Mouse (Mus musculus) monocyte, adult 59 days (primary cell): ENCODE data around the gene Sox8. TPM values are rescaled to one million over a fixed set of nuclear protein-coding genes. Genes with fewer than 3 reads are reported as not detected.

Experiments used
- total RNA-seq, 2 experiments: library from RNA; stranded (reverse); gene quantifications; one replicate each; pipeline ENCODE4 v1.2.4; 2023

Gene Sox8
- total RNA-seq: under 1 TPM in 1 of 2 experiments, not detected in 1; 0.18 TPM

DNA sequence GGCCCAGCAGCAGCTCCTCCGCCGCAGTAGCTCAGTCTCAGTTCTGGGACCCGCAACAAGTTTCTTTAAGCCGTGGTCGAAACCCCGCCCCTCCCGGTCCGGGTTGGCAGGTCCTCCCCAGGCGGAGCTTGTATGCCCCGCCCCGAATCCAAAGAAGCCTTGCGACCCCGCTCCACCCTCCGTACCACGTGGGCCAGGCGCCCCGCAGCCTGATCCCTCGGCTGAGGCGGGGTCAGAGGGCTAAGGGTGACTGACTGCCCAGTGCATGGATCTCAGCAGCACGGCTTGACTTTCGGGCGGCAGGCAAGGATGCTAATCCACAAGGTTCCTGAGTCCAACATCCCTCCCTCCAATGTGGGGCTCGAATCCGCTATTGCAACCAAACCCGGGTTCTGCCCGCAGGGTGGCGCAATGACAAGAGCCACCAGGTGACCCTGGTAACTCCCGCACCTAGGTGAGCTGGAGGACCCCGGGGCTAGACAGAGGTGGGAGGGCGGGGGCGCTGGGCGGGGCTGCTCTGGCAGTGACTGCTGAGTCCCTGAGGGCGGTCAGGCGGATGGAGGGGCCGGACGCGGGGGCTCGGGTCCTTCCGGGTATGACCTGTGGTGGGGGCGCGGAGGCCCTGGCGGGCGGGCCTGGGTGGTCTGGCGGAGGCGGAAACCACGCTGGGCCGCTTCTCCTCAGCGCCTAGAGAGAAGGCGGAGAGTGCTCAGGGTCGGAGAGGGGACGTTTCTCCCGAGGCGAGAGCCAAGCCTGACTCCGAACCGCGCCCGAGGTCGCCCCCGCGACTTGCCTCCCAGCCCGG, at the start of gene Sox8:
Gene Sox8, minus strand, starts transcription at position 39 of the 805 bp plus-strand sequence.

DNA sequence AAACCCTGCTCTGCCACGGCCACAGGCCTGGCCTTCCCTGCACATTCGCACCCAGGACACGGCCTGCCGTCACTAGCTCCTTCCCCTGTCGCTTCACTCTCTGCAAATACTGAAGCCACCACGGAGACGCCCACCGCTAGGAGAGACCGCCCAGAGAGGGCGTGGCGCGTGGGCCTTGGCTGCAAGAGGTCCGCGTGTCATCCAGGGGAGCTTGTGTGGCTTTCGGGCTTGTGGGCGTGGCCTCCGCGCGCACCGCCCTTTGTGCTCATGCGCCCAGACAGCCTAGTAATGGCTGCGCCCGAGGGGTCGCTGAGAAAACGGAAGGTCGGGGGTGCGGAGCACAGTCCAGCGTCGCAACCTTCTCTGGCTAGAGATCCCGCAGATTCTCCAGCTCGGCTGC, 8.4 kb upstream of the Sox8 start, which contains the start of gene Lmf1:
Gene Lmf1, plus strand, starts transcription at position 166 of the 400 bp plus-strand sequence.

Other genes with a start within 250 kb of the Sox8 start
- not detected for gene Tpsab1, start 225.1 kb downstream of the Sox8 start, total RNA-seq
- gene Tpsb2, start 204.4 kb downstream of the Sox8 start, total RNA-seq: not detected
- not detected for gene Tpsg1, start 201.4 kb downstream of the Sox8 start, total RNA-seq
- under 1 TPM; 0.08 to 0.43 TPM for gene Cacna1h, start 136.9 kb downstream of the Sox8 start, total RNA-seq
- gene Tekt4, start 116.1 kb downstream of the Sox8 start, total RNA-seq: not detected
- gene Sstr5, start 73.4 kb downstream of the Sox8 start, total RNA-seq: not detected
- gene Lmf1, start 8.4 kb upstream of the Sox8 start, total RNA-seq: 10 to 100 TPM; 38.1 to 41.1 TPM
- gene Gng13, start 146.5 kb upstream of the Sox8 start, total RNA-seq: not detected
- 1 to 10 TPM; 2.6 to 3.9 TPM for gene Chtf18, start 156.7 kb upstream of the Sox8 start, total RNA-seq
- 1 to 10 TPM; 6.6 to 7.9 TPM for gene Rpusd1, start 157.0 kb upstream of the Sox8 start, total RNA-seq
- gene Mslnl, start 165.4 kb upstream of the Sox8 start, total RNA-seq: not detected
- 1 to 10 TPM; 1.2 to 1.3 TPM for gene Msln, start 183.7 kb upstream of the Sox8 start, total RNA-seq
- gene Narfl, start 203.1 kb upstream of the Sox8 start, total RNA-seq: 10 to 100 TPM; 33.1 to 34.7 TPM
- gene Haghl, start 215.0 kb upstream of the Sox8 start, total RNA-seq: 10 to 100 TPM; 21.6 to 21.7 TPM
- not detected for gene Ccdc78, start 215.9 kb upstream of the Sox8 start, total RNA-seq
- 10 to 100 TPM; 33.5 to 35.6 TPM for gene Fam173a, start 222.2 kb upstream of the Sox8 start, total RNA-seq
- gene AC134908.4, start 225.0 kb upstream of the Sox8 start, total RNA-seq: not detected
- gene Metrn, start 226.4 kb upstream of the Sox8 start, total RNA-seq: 1 to 10 TPM; 8.0 to 9.9 TPM
- gene Fbxl16, start 238.4 kb upstream of the Sox8 start, total RNA-seq: under 1 TPM in 1 of 2 experiments, not detected in 1; 0.24 TPM